Mouse (Mus musculus) kidney, adult 2 months (tissue): ENCODE data around the gene Olfr54. TPM values are rescaled to one million over a fixed set of nuclear protein-coding genes. Genes with fewer than 3 reads are reported as not detected.

ENCODE experiments used
- DNase-seq: peaks from one replicate; pipeline ENCODE4 v3.0.0; 2021
- H3K27ac ChIP-seq: fragments of 200-500 bp; 2 replicates; pipeline ENCODE4 v1.5.1; 2012; ENCODE audit warnings: low read depth, low read length, control low read depth, inconsistent platforms; ENCODE audit not compliant: insufficient read depth
- H3K27me3 ChIP-seq: fragments of 200-500 bp; replicated peaks from 2 replicates; pipeline ENCODE4 v1.6.1; 2012; ENCODE audit warnings: mild to moderate bottlenecking, moderate library complexity, low read length, inconsistent platforms; ENCODE audit not compliant: control insufficient read depth, insufficient read depth
- H3K36me3 ChIP-seq: fragments of 200-500 bp; 2 replicates; pipeline ENCODE4 v1.6.1; 2012; ENCODE audit warnings: mild to moderate bottlenecking, moderate library complexity, low read length, inconsistent platforms; ENCODE audit not compliant: control insufficient read depth, insufficient read depth
- H3K4me1 ChIP-seq: fragments of 200-500 bp; 2 replicates; pipeline ENCODE4 v1.6.1; 2011; ENCODE audit warnings: low read length; ENCODE audit not compliant: control insufficient read depth, insufficient read depth
- H3K4me3 ChIP-seq: fragments of 200-500 bp; 2 replicates; pipeline ENCODE4 v1.5.1; 2011; ENCODE audit warnings: mild to moderate bottlenecking, low read depth, low read length, control low read depth; ENCODE audit not compliant: insufficient read depth
- CTCF ChIP-seq: fragments of 200-500 bp; conservative IDR thresholded peaks from 2 replicates; pipeline ENCODE4 v1.5.1; 2011; ENCODE audit warnings: low read depth, mild to moderate bottlenecking, control low read depth, low read length, moderate library complexity, mixed read lengths; ENCODE audit not compliant: insufficient read depth, insufficient read length
- POLR2A ChIP-seq: fragments of 200-500 bp; IDR thresholded peaks from one replicate; pipeline ENCODE4 v1.6.1; 2011; ENCODE audit warnings: low read depth, low read length, control low read depth
- WGBS: fragments of 180-500 bp; shearing (Covaris S2); methylation state at CpG from one replicate; pipeline ENCODE4 v1.1.7; 2018; 5-methylcytosine and 5-hydroxymethylcytosine counted together
- polyA plus RNA-seq: library from polyadenylated mRNA; depleted of rRNA; stranded (reverse); fragments of >200 nt; gene quantifications from 2 replicates; pipeline ENCODE4 v1.2.3, GENCODE M21; 2012; rRNA removed

The Olfr54 gene
- polyA plus RNA-seq, result not detected in 2 replicates

GRCm38 (mm10) chr11:51013936-51014335 is at the start of gene Olfr54:
TSS of gene Olfr54 (plus strand) at chr11:51014236.
- H3K4me1 ChIP-seq, result no peaks in the 10 kb centered on the region
- no peaks in the 10 kb centered on the region for H3K36me3 ChIP-seq
- WGBS, result 41% methylated on average over 1 of the region's 1 CpGs
- TF ChIP-seq CTCF (no peak), POLR2A (no peak)
- no peak within 1 kb of the TSS for H3K4me3 ChIP-seq
- no peak for DNase-seq
- no peaks in the 10 kb centered on the region for H3K27me3 ChIP-seq
- no peak within 1 kb of the TSS for H3K27ac ChIP-seq

DNA sequence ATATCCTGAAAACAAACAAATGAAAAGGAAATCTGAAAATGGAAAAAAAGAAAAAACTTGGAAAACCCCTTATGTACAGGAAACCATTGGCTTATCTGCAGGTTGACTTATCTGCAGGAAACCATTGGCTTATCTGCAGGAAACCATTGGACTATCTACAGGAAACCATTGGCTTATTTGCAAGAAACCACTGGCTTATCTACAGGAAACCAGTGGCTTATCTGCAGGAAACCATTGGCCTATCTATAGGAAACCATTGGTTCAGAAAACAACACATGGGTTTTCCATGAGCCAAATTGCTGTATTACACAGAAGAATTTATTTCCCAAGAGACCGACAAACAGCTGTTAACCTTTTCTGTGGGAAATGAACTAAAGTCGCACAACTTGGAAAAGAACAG is 49.1 kb upstream of the Olfr54 start:
- peak; percentile 67 for DNase-seq
- TF ChIP-seq CTCF, result no peak
- no peak for TF ChIP-seq POLR2A
- no peaks in the 10 kb centered on the region for H3K36me3 ChIP-seq
- H3K27ac ChIP-seq, result no peak overlapping the region
- H3K4me1 ChIP-seq, result no peaks in the 10 kb centered on the region
- no peak overlapping the region for H3K4me3 ChIP-seq
- WGBS, result 53% methylated on average over 2 of the region's 2 CpGs
- no peaks in the 10 kb centered on the region for H3K27me3 ChIP-seq

GRCm38 (mm10) chr11:50966230-50966629 is 47.8 kb upstream of the Olfr54 start, which contains the start of gene Olfr1378:
TSS of gene Olfr1378 (plus strand) at chr11:50966530.
- TF ChIP-seq CTCF, result no peak
- no peak for TF ChIP-seq POLR2A
- Histone ChIP-seq H3K27me3 (no peaks in the 10 kb centered on the region), H3K27ac (no peak within 1 kb of the TSS), H3K36me3 (no peaks in the 10 kb centered on the region), H3K4me3 (no peak within 1 kb of the TSS), H3K4me1 (no peaks in the 10 kb centered on the region)
- DNase-seq, result no peak
- 86% methylated on average over 11 of the region's 11 CpGs for WGBS

DNA sequence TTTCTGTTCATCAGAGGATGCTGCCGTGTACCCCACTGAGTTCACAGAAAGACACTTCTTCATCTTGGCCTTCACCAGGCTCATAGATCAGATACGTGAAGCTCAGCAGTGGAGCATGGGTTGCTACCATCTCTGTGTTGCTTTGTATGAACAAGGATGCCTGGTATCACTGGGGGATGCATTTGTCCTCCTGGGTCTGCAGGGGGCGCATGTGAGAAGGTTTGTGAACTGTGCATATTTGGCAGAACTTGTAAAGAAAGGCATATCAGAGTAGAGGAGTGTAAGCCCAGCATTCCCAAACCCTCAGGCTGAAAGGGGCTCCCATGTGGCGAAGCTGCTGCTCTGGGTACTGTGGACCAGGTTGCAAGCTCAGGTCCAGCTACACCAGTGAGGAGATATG is 36.8 kb upstream of the Olfr54 start:
- peak; percentile 31; the same call in 1 of the 2 replicates for TF ChIP-seq CTCF
- TF ChIP-seq POLR2A, result no peak
- no peak for DNase-seq
- WGBS, result 79% methylated on average over 4 of the region's 4 CpGs

DNA sequence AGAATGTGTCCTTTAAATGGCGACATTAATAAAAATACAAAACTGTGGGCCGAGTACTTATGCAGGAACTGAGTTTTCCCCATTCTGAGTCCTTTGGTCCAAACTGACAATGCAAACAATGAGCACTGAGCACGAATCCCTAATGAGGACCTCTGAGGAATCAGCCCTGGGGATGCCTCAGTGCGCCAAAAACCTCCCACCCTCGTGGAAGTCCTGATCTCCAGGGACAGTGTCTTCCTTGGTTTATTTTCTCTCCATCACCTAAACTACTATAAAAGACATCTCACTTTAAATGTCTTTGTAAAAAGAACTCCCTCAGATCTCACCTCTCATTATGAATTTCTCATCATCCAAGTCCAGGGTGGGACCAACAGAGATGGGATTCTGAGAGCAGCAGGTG is 32.4 kb upstream of the Olfr54 start, which contains the start of gene Olfr1377:
Olfr1377 (plus strand) TSS at position 301 of the 400 bp plus-strand sequence.
- TF ChIP-seq POLR2A (no peak), CTCF (no peak)
- H3K4me3 ChIP-seq, result no peak within 1 kb of the TSS
- H3K27me3 ChIP-seq, result no peaks in the 10 kb centered on the region

More for the DNA sequence above, 36.8 kb upstream of the Olfr54 start:
- Histone ChIP-seq H3K27me3 (no peaks in the 10 kb centered on the region), H3K36me3 (no peaks in the 10 kb centered on the region), H3K4me1 (no peaks in the 10 kb centered on the region), H3K4me3 (no peak overlapping the region), H3K27ac (no peak overlapping the region)

DNA sequence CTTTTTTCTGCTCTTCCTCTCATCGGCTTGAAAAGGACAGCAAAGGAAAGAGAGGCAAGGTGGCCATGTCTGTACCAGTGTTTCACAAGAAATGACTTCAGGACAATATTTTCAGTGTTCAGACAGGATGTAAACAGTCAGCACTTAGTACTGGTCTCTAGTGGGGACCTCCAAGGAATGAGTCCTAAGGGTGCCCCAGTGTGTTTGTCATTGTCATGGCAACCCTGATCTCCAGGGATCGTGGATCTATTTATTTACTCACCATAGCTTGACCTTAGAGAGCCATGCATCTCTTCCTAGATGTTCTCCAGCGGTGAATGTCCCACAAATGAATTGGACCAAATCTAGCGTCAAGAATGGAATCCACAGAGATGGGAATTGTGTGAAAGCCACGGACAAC is 10.7 kb upstream of the Olfr54 start, which contains the start of gene Olfr51:
Olfr51 (plus strand) TSS at position 301 of the 400 bp plus-strand sequence.
- Histone ChIP-seq H3K27ac (no peak within 1 kb of the TSS), H3K36me3 (no peaks in the 10 kb centered on the region), H3K4me1 (no peaks in the 10 kb centered on the region), H3K27me3 (no peaks in the 10 kb centered on the region), H3K4me3 (no peak within 1 kb of the TSS)
- WGBS, result 76% methylated on average over 5 of the region's 5 CpGs
- DNase-seq, result no peak
- TF ChIP-seq POLR2A (no peak), CTCF (no peak)

More for the DNA sequence above, 32.4 kb upstream of the Olfr54 start, which contains the start of gene Olfr1377:
- Histone ChIP-seq H3K27ac (no peak within 1 kb of the TSS), H3K4me1 (no peaks in the 10 kb centered on the region), H3K36me3 (no peaks in the 10 kb centered on the region)
- DNase-seq, result no peak
- 68% methylated on average over 5 of the region's 5 CpGs for WGBS

DNA sequence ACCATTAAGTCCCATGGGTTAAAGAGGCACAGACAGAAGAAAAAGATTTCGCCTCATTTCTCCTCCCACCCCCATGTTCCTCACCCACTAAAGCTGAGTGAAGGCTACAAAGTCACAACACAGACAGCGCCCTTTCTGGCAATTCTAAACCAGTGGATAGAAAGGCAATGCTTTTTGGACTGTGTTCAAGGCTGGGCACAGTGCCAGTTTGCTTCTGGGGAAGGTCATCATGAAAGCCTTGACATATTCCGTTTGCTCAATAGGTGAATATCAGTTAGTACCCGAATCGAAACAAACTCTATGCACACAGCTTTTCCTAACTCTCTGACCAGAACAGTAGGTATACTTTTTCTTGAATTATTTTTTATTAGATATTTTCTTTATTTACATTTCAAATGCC is 2.2 kb upstream of the Olfr54 start:
- H3K4me3 ChIP-seq, result no peak overlapping the region
- WGBS, result 32% methylated on average over 5 of the region's 5 CpGs
- no peaks in the 10 kb centered on the region for H3K36me3 ChIP-seq
- TF ChIP-seq POLR2A (no peak), CTCF (no peak)
- peak; percentile 63 for DNase-seq
- no peak overlapping the region for H3K27ac ChIP-seq
- no peaks in the 10 kb centered on the region for H3K4me1 ChIP-seq
- no peaks in the 10 kb centered on the region for H3K27me3 ChIP-seq
